Mouse (Mus musculus) neural tube, embryonic 11.5 days (tissue): Measurements from ENCODE around the gene Fbxo39. TPM values are rescaled to one million over a fixed set of nuclear protein-coding genes. Genes with fewer than 3 reads are reported as not detected.

Experiments
- ATAC-seq: fragments of 200-750 bp; cut with Nextera tagmentation; 2 replicates; pipeline ENCODE4 v1.8.0; 2017; ENCODE audit warnings: moderate number of reproducible peaks, mild to moderate bottlenecking, moderate TSS enrichment, moderate library complexity; ENCODE audit not compliant: insufficient read depth, low FRiP score, low TSS enrichment
- DNase-seq: peaks from one replicate; pipeline ENCODE4 v3.0.0-alpha.2; 2015; ENCODE audit warnings: low spot score
- H3K27ac ChIP-seq: fragments of 300-500 bp; sonication (generic); 2 replicates; pipeline ENCODE4 v1.5.1; 2014; ENCODE audit warnings: low read depth, mild to moderate bottlenecking, low read length
- H3K27me3 ChIP-seq: fragments of 300-500 bp; sonication (generic); 2 replicates; pipeline ENCODE4 v1.6.1; 2014; ENCODE audit warnings: mild to moderate bottlenecking, low read length, mixed read lengths; ENCODE audit not compliant: control insufficient read depth, insufficient read depth
- H3K36me3 ChIP-seq: fragments of 300-500 bp; sonication (generic); 2 replicates; pipeline ENCODE4 v1.6.1; 2014; ENCODE audit warnings: mild to moderate bottlenecking, low read length, moderate library complexity, mixed read lengths; ENCODE audit not compliant: control insufficient read depth, insufficient read depth
- H3K4me1 ChIP-seq: fragments of 300-500 bp; sonication (generic); 2 replicates; pipeline ENCODE4 v1.6.1; 2014; ENCODE audit warnings: low read length, mixed read lengths; ENCODE audit not compliant: control insufficient read depth, insufficient read depth
- H3K4me2 ChIP-seq: fragments of 300-500 bp; sonication (generic); 2 replicates; pipeline ENCODE4 v1.6.1; 2014; ENCODE audit warnings: low read depth, mild to moderate bottlenecking, moderate library complexity
- H3K4me3 ChIP-seq: fragments of 300-500 bp; sonication (generic); 2 replicates; pipeline ENCODE4 v1.5.1; 2014; ENCODE audit warnings: low read depth, low read length
- H3K9ac ChIP-seq: fragments of 300-500 bp; sonication (generic); 2 replicates; pipeline ENCODE4 v1.6.1; 2014; ENCODE audit warnings: mild to moderate bottlenecking, low read length
- H3K9me3 ChIP-seq: fragments of 300-500 bp; sonication (generic); 2 replicates; pipeline ENCODE4 v1.6.1; 2016; ENCODE audit warnings: low read length; ENCODE audit not compliant: control insufficient read depth
- WGBS: fragments of 180-500 bp; shearing (Covaris S2); extraction: QIAGEN DNeasy Blood & Tissue Kit; methylation state at CpG from one replicate; pipeline ENCODE4 v1.1.7; 2014; 5-methylcytosine and 5-hydroxymethylcytosine counted together
- polyA plus RNA-seq: library from polyadenylated mRNA; unstranded; fragments of >200 nt; fragmentation: Nextera tagmentation; extraction: Ambion mirVana; gene quantifications from 2 replicates; pipeline ENCODE4 v1.2.1, GENCODE M21; 2014

Fbxo39 gene
- polyA plus RNA-seq, 1 experiment from 2014 or later: not detected

DNA sequence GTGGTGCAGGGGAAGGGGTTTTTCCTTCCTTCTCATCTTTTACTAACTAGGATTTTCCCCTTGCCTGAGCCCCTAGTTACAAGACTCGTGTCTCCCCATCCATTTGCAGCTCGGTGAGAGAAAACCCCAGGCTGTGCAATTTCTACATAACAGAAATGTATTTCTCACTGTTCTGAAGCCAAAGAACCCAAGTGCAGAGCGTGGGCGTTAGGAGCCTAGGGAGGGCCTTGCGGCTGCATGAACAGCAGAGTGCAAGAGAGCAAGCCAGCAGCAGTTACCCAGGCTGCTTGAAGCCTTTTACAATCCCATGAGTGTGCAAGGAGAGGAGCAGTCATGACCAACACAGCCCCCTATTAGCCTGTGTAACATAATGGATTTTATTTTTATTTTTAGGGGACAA is 6.8 kb upstream of the Fbxo39 start:
- no peak overlapping the region for H3K9ac ChIP-seq
- DNase-seq (no peak), ATAC-seq (no peak)
- H3K4me3 ChIP-seq: no peak overlapping the region
- H3K36me3 ChIP-seq: no peaks in the 10 kb centered on the region
- no peak overlapping the region for H3K4me2 ChIP-seq
- H3K27me3 ChIP-seq: no peaks in the 10 kb centered on the region
- H3K4me1 ChIP-seq: no peaks in the 10 kb centered on the region
- H3K9me3 ChIP-seq: no peaks in the 10 kb centered on the region
- WGBS: 87% methylated on average over 5 of the region's 5 CpGs
- no peak overlapping the region for H3K27ac ChIP-seq

- ATAC-seq: no peak
Measured at GRCm38 (mm10) chr11:72308982-72309381, 5.3 kb upstream of the Fbxo39 start.

DNA sequence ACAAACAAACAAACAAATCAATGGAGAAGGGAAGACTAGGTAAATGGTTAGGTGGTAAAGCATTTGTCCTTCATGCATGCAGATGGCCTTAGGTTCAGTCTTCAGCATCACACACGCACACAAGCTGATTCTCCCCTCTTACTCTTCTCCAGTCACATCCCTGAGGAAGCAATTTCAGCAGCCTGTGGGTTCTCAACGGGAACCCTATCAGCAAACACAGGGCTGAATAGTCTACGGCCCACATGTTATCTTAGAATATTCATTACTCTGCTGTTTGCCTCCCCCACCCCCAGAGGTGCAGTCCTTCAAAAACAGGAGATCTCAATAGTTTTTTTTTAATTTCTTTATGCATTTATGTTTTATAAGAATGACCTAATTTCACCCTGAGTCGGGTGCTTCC is 3.8 kb upstream of the Fbxo39 start:
- Histone ChIP-seq H3K9ac (no peak overlapping the region), H3K4me2 (no peak overlapping the region), H3K4me3 (no peak overlapping the region), H3K27me3 (peaks cover 22% of the 10 kb centered on the region), H3K9me3 (no peaks in the 10 kb centered on the region), H3K27ac (no peak overlapping the region), H3K4me1 (0 out of 2 replicates have a peak, but pooled peaks cover 3% of the 10 kb centered on the region), H3K36me3 (no peaks in the 10 kb centered on the region)
- 87% methylated on average over 4 of the region's 4 CpGs for WGBS
- no peak for DNase-seq
- ATAC-seq: no peak

More at GRCm38 (mm10) chr11:72308982-72309381, 5.3 kb upstream of the Fbxo39 start:
- Histone ChIP-seq H3K9me3 (no peaks in the 10 kb centered on the region), H3K4me1 (no peaks in the 10 kb centered on the region), H3K4me2 (no peak overlapping the region), H3K9ac (no peak overlapping the region), H3K27me3 (peaks cover 9% of the 10 kb centered on the region), H3K4me3 (no peak overlapping the region), H3K36me3 (no peaks in the 10 kb centered on the region), H3K27ac (no peak overlapping the region)
- no peak for DNase-seq
- WGBS: 78% methylated on average over 2 of the region's 2 CpGs

DNA sequence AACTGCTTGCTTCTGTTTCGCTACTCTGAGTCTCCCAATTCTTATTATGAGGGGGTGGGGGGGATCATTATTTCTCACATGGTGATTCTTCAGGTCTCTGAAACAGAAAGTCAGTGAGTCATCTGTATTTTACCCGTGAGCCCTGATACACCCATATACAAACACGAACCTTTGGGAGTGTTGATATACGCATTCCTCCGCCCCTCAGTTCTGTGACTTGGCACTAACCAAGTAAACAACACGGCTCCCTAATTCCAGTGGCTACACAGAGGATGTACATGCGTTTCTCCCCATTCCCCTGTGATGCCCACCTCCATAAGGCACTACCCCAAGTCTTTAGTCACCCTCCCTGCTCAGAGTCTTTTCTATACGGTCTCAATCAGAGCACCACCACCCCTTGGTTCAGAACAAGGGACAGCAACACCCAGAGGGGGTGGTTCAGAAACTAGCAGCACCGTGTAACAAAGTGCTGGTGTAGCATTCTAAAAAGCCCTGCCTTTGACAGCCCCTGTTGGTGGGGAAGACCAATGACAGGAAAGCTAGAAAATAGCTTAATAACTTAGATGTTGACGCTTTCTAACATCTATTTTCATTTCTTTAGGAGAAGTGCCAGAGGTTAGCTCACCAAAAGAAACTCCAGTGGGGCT is 2.8 kb upstream of the Fbxo39 start:
- Histone ChIP-seq H3K27ac (no peak overlapping the region), H3K4me3 (no peak overlapping the region), H3K27me3 (peaks cover 22% of the 10 kb centered on the region), H3K4me1 (0 out of 2 replicates have a peak, but pooled peaks cover 3% of the 10 kb centered on the region), H3K9me3 (no peaks in the 10 kb centered on the region), H3K4me2 (no peak overlapping the region), H3K9ac (no peak overlapping the region), H3K36me3 (no peaks in the 10 kb centered on the region)
- DNase-seq: no peak
- ATAC-seq: no peak
- 83% methylated on average over 10 of the region's 10 CpGs for WGBS

GRCm38 (mm10) chr11:72318026-72318425 is 3.8 kb downstream of the Fbxo39 start:
- Histone ChIP-seq H3K36me3 (no peaks in the 10 kb centered on the region), H3K9me3 (no peaks in the 10 kb centered on the region), H3K4me2 (no peak overlapping the region), H3K9ac (no peak overlapping the region), H3K4me1 (0 out of 2 replicates have a peak, but pooled peaks cover 3% of the 10 kb centered on the region), H3K27me3 (peaks cover 22% of the 10 kb centered on the region), H3K4me3 (no peak overlapping the region), H3K27ac (no peak overlapping the region)
- no peak for DNase-seq
- ATAC-seq: no peak
- WGBS: 90% methylated on average over 5 of the region's 5 CpGs

DNA sequence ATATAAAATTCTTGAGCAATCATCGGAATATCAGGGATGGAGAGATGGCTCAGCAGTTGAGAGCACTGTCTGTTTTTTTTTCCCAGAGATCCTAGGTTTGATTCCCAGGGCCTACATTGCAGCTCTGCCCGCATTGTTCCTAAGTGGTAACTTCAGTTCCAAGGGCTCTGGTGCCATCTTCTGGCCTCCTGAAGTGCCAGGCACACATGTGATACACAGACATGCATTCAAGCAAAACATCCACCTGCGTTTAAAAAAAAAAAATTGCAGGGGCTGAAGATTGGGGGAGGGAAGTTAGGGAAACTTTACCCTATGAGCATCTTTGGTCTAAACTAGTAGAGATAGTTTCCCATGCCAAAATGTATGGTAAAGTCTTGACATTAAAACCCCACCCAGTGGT is 10.2 kb downstream of the Fbxo39 start:
- Histone ChIP-seq H3K9ac (no peak overlapping the region), H3K9me3 (no peaks in the 10 kb centered on the region), H3K27ac (no peak overlapping the region), H3K4me1 (no peaks in the 10 kb centered on the region), H3K27me3 (no peaks in the 10 kb centered on the region), H3K4me3 (no peak overlapping the region), H3K36me3 (no peaks in the 10 kb centered on the region), H3K4me2 (no peak overlapping the region)
- DNase-seq (no peak), ATAC-seq (no peak)
- 77% methylated on average over 3 of the region's 3 CpGs for WGBS

DNA sequence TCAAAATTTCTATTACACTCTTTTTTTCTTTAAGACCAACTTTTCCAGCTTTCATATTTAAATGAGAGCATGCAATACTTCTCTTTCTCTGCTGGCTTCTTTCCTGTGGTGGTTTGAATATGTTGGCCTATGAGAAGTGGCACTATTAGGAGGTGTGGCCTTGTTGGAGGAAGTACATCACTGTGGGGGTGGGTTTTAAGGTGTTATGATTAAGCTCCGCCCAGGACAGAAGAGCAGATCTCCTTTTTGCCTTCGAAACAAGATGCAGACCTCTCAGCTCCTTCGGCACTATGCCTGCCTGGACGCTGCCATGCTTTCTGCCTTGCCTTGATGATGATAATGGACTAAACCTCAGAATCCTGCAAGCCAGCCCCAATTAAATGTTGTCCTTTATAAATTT is 11.5 kb downstream of the Fbxo39 start:
- no peak overlapping the region for H3K4me2 ChIP-seq
- no peak overlapping the region for H3K27ac ChIP-seq
- H3K4me1 ChIP-seq: no peaks in the 10 kb centered on the region
- no peaks in the 10 kb centered on the region for H3K36me3 ChIP-seq
- no peak for ATAC-seq
- no peak overlapping the region for H3K4me3 ChIP-seq
- WGBS: 87% methylated on average over 4 of the region's 4 CpGs
- no peak overlapping the region for H3K9ac ChIP-seq
- no peaks in the 10 kb centered on the region for H3K27me3 ChIP-seq
- no peaks in the 10 kb centered on the region for H3K9me3 ChIP-seq
- DNase-seq: no peak

DNA sequence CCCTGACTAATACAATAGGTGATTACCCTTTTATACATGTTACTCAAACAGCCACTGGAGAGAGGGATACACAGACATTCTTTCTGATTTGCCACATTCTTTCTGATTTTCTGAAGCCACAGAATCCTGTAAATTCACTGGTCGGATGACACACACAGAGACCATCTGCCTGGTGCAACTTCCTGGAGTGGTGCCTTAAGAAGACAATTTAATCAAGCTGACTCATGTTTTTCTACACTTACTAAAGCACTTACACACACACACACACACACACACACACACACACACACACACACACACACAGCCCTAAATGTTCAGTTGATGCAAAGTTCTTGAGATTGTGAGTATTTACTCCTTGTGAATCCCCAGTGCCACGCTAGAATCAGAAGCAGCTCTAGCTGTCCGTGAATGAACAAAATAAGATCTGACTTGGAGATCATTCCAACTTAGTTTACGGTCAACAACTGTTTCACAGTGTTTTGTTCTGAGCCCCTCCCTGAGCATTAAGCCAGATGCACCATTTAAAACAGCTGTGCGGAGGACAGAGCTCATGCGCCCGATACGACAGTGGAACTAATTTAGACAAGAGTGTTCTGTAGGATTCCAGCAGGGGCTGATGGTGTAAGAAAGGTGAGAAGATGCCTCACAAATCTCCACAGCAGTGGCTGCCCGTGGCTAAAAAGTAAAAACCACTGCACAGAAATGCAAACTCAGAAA is 18.9 kb downstream of the Fbxo39 start:
- Histone ChIP-seq H3K27ac (no peak overlapping the region), H3K4me1 (no peaks in the 10 kb centered on the region), H3K27me3 (no peaks in the 10 kb centered on the region), H3K9me3 (no peaks in the 10 kb centered on the region), H3K9ac (no peak overlapping the region), H3K36me3 (no peaks in the 10 kb centered on the region), H3K4me3 (no peak overlapping the region), H3K4me2 (no peak overlapping the region)
- WGBS: 71% methylated on average over 9 of the region's 9 CpGs
- DNase-seq: no peak
- ATAC-seq: no peak

GRCm38 (mm10) chr11:72334653-72335052 is 20.4 kb downstream of the Fbxo39 start:
- no peak overlapping the region for H3K4me2 ChIP-seq
- H3K27ac ChIP-seq: no peak overlapping the region
- no peaks in the 10 kb centered on the region for H3K36me3 ChIP-seq
- no peak for DNase-seq
- WGBS: 84% methylated on average over 4 of the region's 4 CpGs
- ATAC-seq: no peak
- no peak overlapping the region for H3K4me3 ChIP-seq
- no peaks in the 10 kb centered on the region for H3K27me3 ChIP-seq
- H3K9me3 ChIP-seq: no peaks in the 10 kb centered on the region
- no peaks in the 10 kb centered on the region for H3K4me1 ChIP-seq
- H3K9ac ChIP-seq: no peak overlapping the region
